In the genomic region with DNA sequence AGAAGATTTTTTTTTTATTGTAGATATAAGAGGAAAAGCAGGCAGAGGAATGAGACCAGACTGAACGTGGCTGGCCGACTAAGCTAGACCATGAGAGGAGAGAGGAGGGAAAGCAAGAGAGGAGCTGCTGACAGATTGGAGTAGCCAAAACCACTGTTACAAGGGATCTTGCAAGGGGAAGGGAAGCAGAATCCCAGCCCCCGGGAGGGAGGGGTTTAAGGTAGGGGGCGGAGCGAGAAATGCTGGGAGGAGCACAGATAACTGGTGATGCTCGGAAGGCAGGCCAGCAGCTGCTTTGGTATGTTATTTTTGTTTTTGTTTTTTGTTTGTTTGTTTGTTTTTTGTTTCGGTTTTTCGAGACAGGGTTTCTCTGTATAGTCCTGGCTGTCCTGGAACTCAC, we compare ENCODE assay signal across 14 mouse cellular contexts. TPM values are rescaled to one million over a fixed set of nuclear protein-coding genes. Genes with fewer than 3 reads are reported as not detected.
A peak's percentile ranks its signal among the peaks of the same experiment; 100 is the strongest.
DNase-seq lines count a peak whose midpoint lies in the region; ATAC-seq and TF ChIP-seq lines count a peak whose summit lies in the region.
"Had no signal": no experiment of that assay in that cellular context is flagged by ENCODE, and none has a peak within 500 bp of the region (broad histone marks: within the 10 kb centered on the region; RNA-seq: fewer than 3 reads in every experiment).

No protein-coding gene starts in this region.

- peaks cover 3% of the 10 kb centered on the region for H3K27me3 ChIP-seq in megakaryocyte, embryonic 14.5 days (replicated peaks)
- H3K27me3 ChIP-seq in intestine, postnatal 0 days (replicated peaks; ENCODE audit: control insufficient read depth, insufficient read depth, low read length) = no peaks in the 10 kb centered on the region
- H3K27me3 ChIP-seq in hindbrain, embryonic 13.5 days = 0 out of 2 replicates have a peak, but pooled peaks cover 6% of the 10 kb centered on the region
- H3K27me3 ChIP-seq: intestine, embryonic 15.5 days had no signal

- no peak for TF ChIP-seq CTCF in intestine, postnatal 0 days (IDR thresholded peaks at IDR 0.05; ENCODE audit: low read depth)

- DNase-seq in adrenal gland, postnatal 14 days = peak; percentile 54
- DNase-seq in adrenal gland, postnatal 4 days (ENCODE audit: low spot score in 2 of 2) = no peak
- DNase-seq in thymus, postnatal 25 days = peak; percentile 45
- DNase-seq: adrenal gland, adult 8-10 months had no signal

- H3K4me2 ChIP-seq in intestine, postnatal 0 days (replicated peaks; ENCODE audit: low read depth) = no peak overlapping the region
- H3K4me2 ChIP-seq in hindbrain, embryonic 13.5 days = no peak overlapping the region
- H3K4me2 ChIP-seq: forebrain, embryonic 12.5 days; intestine, embryonic 15.5 days; neural tube, embryonic 12.5 days had no signal

- H3K9ac ChIP-seq in intestine, postnatal 0 days (ENCODE audit: low read depth, low read length) = no peak overlapping the region
- no peak overlapping the region for H3K9ac ChIP-seq in hindbrain, embryonic 13.5 days
- H3K9ac ChIP-seq: forebrain, embryonic 12.5 days; intestine, embryonic 15.5 days; neural tube, embryonic 12.5 days had no signal

- WGBS in intestine, postnatal 0 days = 50% methylated on average over 8 of the region's 8 CpGs
- 65% methylated on average over 8 of the region's 8 CpGs for whole genome bisulfite sequencing in hindbrain, embryonic 13.5 days

- H3K4me3 ChIP-seq in megakaryocyte, embryonic 14.5 days (replicated peaks) = peak overlapping the region; percentile 52
- H3K4me3 ChIP-seq in intestine, postnatal 0 days (ENCODE audit: low read depth, low read length) = no peak overlapping the region
- no peak overlapping the region for H3K4me3 ChIP-seq in hindbrain, embryonic 13.5 days
- H3K4me3 ChIP-seq: forebrain, embryonic 12.5 days; heart, embryonic 10.5 days; intestine, embryonic 15.5 days; neural tube, embryonic 12.5 days had no signal

- H3K36me3 ChIP-seq in megakaryocyte, embryonic 14.5 days (replicated peaks; ENCODE audit: low read length) = no peaks in the 10 kb centered on the region
- H3K36me3 ChIP-seq in intestine, postnatal 0 days (ENCODE audit: control insufficient read depth, insufficient read depth) = no peaks in the 10 kb centered on the region
- no peaks in the 10 kb centered on the region for H3K36me3 ChIP-seq in hindbrain, embryonic 13.5 days
- H3K36me3 ChIP-seq: forebrain, embryonic 12.5 days; heart, embryonic 10.5 days; intestine, embryonic 15.5 days; neural tube, embryonic 12.5 days had no signal

- ATAC-seq in megakaryocyte, adult 5-6 weeks (ENCODE audit: poor library complexity, severe bottlenecking) = no peak
- peak; percentile 50 for ATAC-seq in common myeloid progenitor, adult 5-6 weeks (replicated peaks; ENCODE audit: low read depth, poor library complexity, severe bottlenecking)
- ATAC-seq in intestine, postnatal 0 days = no peak
- no peak for ATAC-seq in hindbrain, embryonic 13.5 days (ENCODE audit: low FRiP score)
- ATAC-seq: intestine, embryonic 15.5 days had no signal

- no peaks in the 10 kb centered on the region for H3K9me3 ChIP-seq in megakaryocyte, embryonic 14.5 days
- H3K9me3 ChIP-seq in intestine, postnatal 0 days (ENCODE audit: control insufficient read depth) = no peaks in the 10 kb centered on the region
- H3K9me3 ChIP-seq in hindbrain, embryonic 13.5 days = no peaks in the 10 kb centered on the region
- H3K9me3 ChIP-seq: forebrain, embryonic 12.5 days; heart, embryonic 10.5 days; intestine, embryonic 15.5 days; neural tube, embryonic 12.5 days had no signal

- no peak overlapping the region for H3K27ac ChIP-seq in intestine, postnatal 0 days (ENCODE audit: low read depth, low read length)
- no peak overlapping the region for H3K27ac ChIP-seq in hindbrain, embryonic 13.5 days
- H3K27ac ChIP-seq: forebrain, embryonic 12.5 days; heart, embryonic 10.5 days; intestine, embryonic 15.5 days; neural tube, embryonic 12.5 days had no signal

- peaks cover 38% of the 10 kb centered on the region for H3K4me1 ChIP-seq in megakaryocyte, embryonic 14.5 days
- H3K4me1 ChIP-seq in intestine, postnatal 0 days (replicated peaks; ENCODE audit: control insufficient read depth, insufficient read depth, low read length) = no peaks in the 10 kb centered on the region
- H3K4me1 ChIP-seq in hindbrain, embryonic 13.5 days (replicated peaks) = no peaks in the 10 kb centered on the region
- H3K4me1 ChIP-seq: forebrain, embryonic 12.5 days; intestine, embryonic 15.5 days; neural tube, embryonic 12.5 days had no signal

RNA-seq across cellular contexts. Expression of a gene that starts 18.7 kb away (rescaled TPM):
- 0.15 and 0.49 TPM in 2 replicates for total RNA-seq in adrenal gland, postnatal 14 days (2021)
- under 1 TPM; 0.45 to 0.50 TPM for total RNA-seq in adrenal gland, postnatal 4 days (2021)
- 18.9 and 31.7 TPM in 2 replicates for polyA plus RNA-seq in megakaryocyte, embryonic 14.5 days (2012; ENCODE audit: insufficient read depth, low replicate concordance)
- total RNA-seq in megakaryocyte, adult 5-6 weeks (2015) = 4.7 and 5.4 TPM in 2 replicates
- total RNA-seq in megakaryocyte, adult 5-6 weeks (2017) = 4.3 and 6.4 TPM in 2 replicates
- total RNA-seq in common myeloid progenitor, adult 5-6 weeks (2017) = 20.5 and 29.3 TPM in 2 replicates
- 11.1 and 12.2 TPM in 2 replicates for polyA plus RNA-seq in intestine, postnatal 0 days (2015; fragmentation: Nextera tagmentation; extraction: Ambion mirVana)
- polyA plus RNA-seq in hindbrain, embryonic 13.5 days (2015; fragmentation: Nextera tagmentation; extraction: Ambion mirVana) = 0.10 and 0.16 TPM in 2 replicates
- polyA plus RNA-seq: C2C12; forebrain, embryonic 12.5 days; neural tube, embryonic 12.5 days had no signal

RNA-seq across cellular contexts. Expression of a gene that starts 38.0 kb away (rescaled TPM):
- total RNA-seq in adrenal gland, postnatal 14 days (2021) = 44.8 and 46.8 TPM in 2 replicates
- total RNA-seq in adrenal gland, postnatal 4 days (2021) = 10 to 100 TPM; 47.0 to 48.1 TPM
- polyA plus RNA-seq in megakaryocyte, embryonic 14.5 days (2012; ENCODE audit: insufficient read depth, low replicate concordance) = 13.4 and 25.9 TPM in 2 replicates
- total RNA-seq in megakaryocyte, adult 5-6 weeks (2015) = 36.3 and 41.5 TPM in 2 replicates
- 22.4 and 28.0 TPM in 2 replicates for total RNA-seq in megakaryocyte, adult 5-6 weeks (2017)
- total RNA-seq in common myeloid progenitor, adult 5-6 weeks (2017) = 37.2 and 41.3 TPM in 2 replicates
- polyA plus RNA-seq in intestine, postnatal 0 days (2015; fragmentation: Nextera tagmentation; extraction: Ambion mirVana) = 34.2 and 36.2 TPM in 2 replicates
- 107 and 112 TPM in 2 replicates for polyA plus RNA-seq in hindbrain, embryonic 13.5 days (2015; fragmentation: Nextera tagmentation; extraction: Ambion mirVana)

Comparison
In these comparisons a context has a peak if more than half of its experiments do, and no peak if none do; other contexts are left out.
1. DNase-seq: peak in adrenal gland, postnatal 14 days (single experiment) and thymus, postnatal 25 days (single experiment); none in adrenal gland, postnatal 4 days (0 of 2).